Mouse (Mus musculus) gastrocnemius, postnatal 14 days (tissue): ENCODE data around the gene D630003M21Rik. TPM values are rescaled to one million over a fixed set of nuclear protein-coding genes. Genes with fewer than 3 reads are reported as not detected.

ENCODE experiments used
- DNase-seq: peaks from one replicate; pipeline ENCODE4 v3.0.0; 2021; ENCODE audit warnings: mixed read lengths
- intact Hi-C: fragments of 180-260 bp; cut with DNase I; formaldehyde crosslinking; loops from one replicate; pipeline ENCODE4 v1.15.1; 2025; ENCODE audit warnings: low total_unique reads
- long read RNA-seq, 2 experiments: library from polyadenylated mRNA; stranded (forward); transcript quantifications; one replicate each; pipeline ENCODE4 v2.0.0; 2021
- total RNA-seq, 2 experiments: library from RNA; stranded (reverse); gene quantifications; 2 replicates each; pipeline ENCODE4 v1.2.3; 2021

Gene D630003M21Rik
- 1 to 10 TPM; 3.3 to 4.2 TPM for total RNA-seq
- long read RNA-seq, experiment 1, partial matches to known transcripts, result 0 of 3 reads
- long read RNA-seq, experiment 1, other reads (novel, unspliced or antisense), result 0 of 3 reads
- long read RNA-seq, experiment 2, transcript D630003M21Rik-201 (14 exons, 3,910 nt), result major isoform, 5 of 6 reads
- long read RNA-seq, experiment 2, partial matches to known transcripts, result 0 of 6 reads
- long read RNA-seq, experiment 2, other reads (novel, unspliced or antisense), result 1 of 6 reads

GRCm38 (mm10) chr2:158228670-158229502, at the start of gene D630003M21Rik:
TSS of gene D630003M21Rik (minus strand) at chr2:158229222.
- intact Hi-C loops, result no loop called here
- DNase-seq, result no peak

- intact Hi-C loops, result no loop called here
- no peak for DNase-seq
Measured at GRCm38 (mm10) chr2:158276878-158277277, 47.9 kb upstream of the D630003M21Rik start.

- intact Hi-C loops, result no loop called here
- DNase-seq, result no peak
Measured at GRCm38 (mm10) chr2:158276451-158276850, 47.4 kb upstream of the D630003M21Rik start.

- intact Hi-C loops, result no loop called here
- no peak for DNase-seq
Measured at GRCm38 (mm10) chr2:158275811-158276210, 46.8 kb upstream of the D630003M21Rik start.

- DNase-seq, result no peak
- intact Hi-C loops, result no loop called here
Measured at GRCm38 (mm10) chr2:158275349-158275748, 46.3 kb upstream of the D630003M21Rik start.

- no peak for DNase-seq
- intact Hi-C loops, result no loop called here
Measured at GRCm38 (mm10) chr2:158273646-158274045, 44.6 kb upstream of the D630003M21Rik start.

GRCm38 (mm10) chr2:158270017-158270416, 41.0 kb upstream of the D630003M21Rik start:
- intact Hi-C loops, result no loop called here
- no peak for DNase-seq

GRCm38 (mm10) chr2:158264877-158265276, 35.9 kb upstream of the D630003M21Rik start:
- intact Hi-C loops, result no loop called here
- no peak for DNase-seq

GRCm38 (mm10) chr2:158259498-158259897, 30.5 kb upstream of the D630003M21Rik start:
- intact Hi-C loops, result no loop called here
- no peak for DNase-seq

- DNase-seq, result peak; percentile 70
- intact Hi-C loops, result no loop called here
Measured at GRCm38 (mm10) chr2:158258781-158259180, 29.8 kb upstream of the D630003M21Rik start.

- intact Hi-C loops, result no loop called here
- no peak for DNase-seq
Measured at GRCm38 (mm10) chr2:158258005-158258418, 29.0 kb upstream of the D630003M21Rik start, which contains the start of gene Bpi. TSS of gene Bpi (plus strand) at chr2:158258094.

- intact Hi-C loops, result no loop called here
- DNase-seq, result peak; percentile 48
Measured at GRCm38 (mm10) chr2:158256894-158257293, 27.9 kb upstream of the D630003M21Rik start.

- no peak for DNase-seq
- intact Hi-C loops, result no loop called here
Measured at GRCm38 (mm10) chr2:158253806-158254205, 24.8 kb upstream of the D630003M21Rik start.

- intact Hi-C loops, result no loop called here
- no peak for DNase-seq
Measured at GRCm38 (mm10) chr2:158250558-158250957, 21.5 kb upstream of the D630003M21Rik start.

GRCm38 (mm10) chr2:158248318-158248717, 19.3 kb upstream of the D630003M21Rik start:
- intact Hi-C loops, result no loop called here
- DNase-seq, result peak; percentile 78

- no peak for DNase-seq
- intact Hi-C loops, result no loop called here
Measured at GRCm38 (mm10) chr2:158247852-158248251, 18.8 kb upstream of the D630003M21Rik start.

GRCm38 (mm10) chr2:158245072-158245817, 16.2 kb upstream of the D630003M21Rik start:
- intact Hi-C loops, result no loop called here
- no peak for DNase-seq

GRCm38 (mm10) chr2:158243129-158243870, 14.3 kb upstream of the D630003M21Rik start:
- intact Hi-C loops, result no loop called here
- peak; percentile 62 for DNase-seq

- intact Hi-C loops, result no loop called here
- peak; percentile 63 for DNase-seq
Measured at GRCm38 (mm10) chr2:158242170-158242896, 13.3 kb upstream of the D630003M21Rik start.
